Mouse (Mus musculus): ENCODE measurements around the gene Ppp2r1a. TPM values are rescaled to one million over a fixed set of nuclear protein-coding genes. Genes with fewer than 3 reads are reported as not detected.

The Ppp2r1a gene
- polyA plus RNA-seq, 2 experiments, result 245 to 383 TPM

DNA sequence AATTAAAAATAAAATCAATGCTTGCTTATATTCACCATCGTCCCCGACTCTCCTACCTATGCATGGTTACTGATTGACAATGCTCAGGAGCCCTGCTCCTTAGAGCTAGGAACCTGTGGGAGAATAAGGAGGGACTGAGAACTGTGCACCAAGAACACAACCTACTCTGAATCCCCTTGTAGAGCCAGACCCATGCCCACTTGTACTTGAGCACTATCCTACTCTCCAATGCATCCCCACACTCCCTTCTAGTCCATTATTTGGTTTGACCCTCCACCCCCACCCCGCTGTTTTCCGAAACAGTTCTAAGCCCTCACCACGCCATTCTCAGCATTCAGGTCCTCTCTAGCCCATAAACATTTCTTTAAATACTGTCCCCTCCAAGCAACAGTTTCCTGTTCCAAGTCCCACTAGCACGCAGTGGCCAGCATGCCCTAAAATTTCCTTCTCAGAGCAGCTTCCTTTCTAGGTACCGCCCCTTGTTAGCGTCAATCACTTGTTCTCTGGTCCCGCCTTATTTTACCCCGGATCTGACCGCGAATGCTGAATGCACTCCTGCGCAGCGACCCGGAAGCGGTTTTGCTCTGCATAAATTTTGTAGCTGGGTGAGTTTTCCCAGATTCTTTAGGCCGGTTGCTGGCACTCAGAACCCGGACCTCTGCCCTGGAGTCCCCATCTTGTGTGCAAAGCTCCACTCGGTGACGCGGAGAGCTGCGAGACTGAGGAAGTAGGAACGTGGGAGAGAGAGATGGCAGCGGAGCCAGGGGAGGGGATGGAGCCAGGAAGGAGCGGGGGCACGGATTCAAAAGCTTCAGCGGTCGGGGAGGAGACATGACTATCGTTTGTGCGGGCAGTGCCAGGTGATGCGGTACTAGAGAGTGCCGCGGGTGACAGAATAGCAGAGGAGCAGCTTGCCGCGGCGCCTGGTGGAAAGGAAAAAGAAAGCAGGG lies 63.5 kb downstream of the Ppp2r1a start, which contains the start of gene Zfp160:
Gene Zfp160 (plus strand): TSS at position 522 of the 950 bp plus-strand sequence.
- H3K36me3 ChIP-seq (ENCODE audit: control insufficient read depth, insufficient read depth, low read length), result peaks cover 17% of the 10 kb centered on the region
- peak; percentile 98 for ATAC-seq (ENCODE audit: low FRiP score, low read depth)
- H3K9me3 ChIP-seq (ENCODE audit: control insufficient read depth, low read length), result no peaks in the 10 kb centered on the region

DNA sequence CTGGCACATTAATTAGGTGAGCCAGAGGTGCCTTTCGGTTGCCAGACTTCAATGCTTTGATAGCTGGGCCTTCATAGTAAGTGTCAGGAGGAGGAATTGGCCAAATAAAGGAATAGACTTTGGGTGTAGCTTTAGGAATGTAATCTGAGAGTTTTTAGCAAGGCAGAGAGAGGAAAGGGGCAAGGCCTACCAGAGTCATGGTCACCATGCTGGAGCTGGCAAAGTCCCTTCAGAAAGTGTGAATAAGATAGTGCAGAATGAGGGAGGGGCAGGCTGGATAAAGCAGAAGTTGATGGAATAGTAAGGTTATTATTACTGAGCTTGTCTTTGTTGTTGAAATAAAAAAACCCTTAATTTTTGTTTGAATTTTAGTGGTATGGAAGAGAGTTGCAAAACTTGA lies 64.6 kb downstream of the Ppp2r1a start:
- TF ChIP-seq POLR2A (IDR thresholded peaks at IDR 0.05; ENCODE audit: borderline replicate concordance, extremely low read depth, insufficient read depth, insufficient read length), result no peak
- H3K27ac ChIP-seq (replicated peaks; ENCODE audit: low read depth, low read length), result peak overlapping the region; percentile 83; the same call in 1 of the 2 replicates
- 16% methylated on average over 1 of the region's 1 CpGs for WGBS
- no peaks in the 10 kb centered on the region for H3K9me3 ChIP-seq (ENCODE audit: control insufficient read depth, low read length)
- ATAC-seq (ENCODE audit: low FRiP score, low read depth), result no peak
- peak overlapping the region; percentile 78 for H3K9ac ChIP-seq (ENCODE audit: low read depth, low read length, severe bottlenecking)
- DNase-seq (ENCODE audit: low spot score), result no peak
- peaks cover 20% of the 10 kb centered on the region for H3K36me3 ChIP-seq (ENCODE audit: control insufficient read depth, insufficient read depth, low read length)
- H3K4me3 ChIP-seq (replicated peaks; ENCODE audit: low read length), result peak overlapping the region; percentile 75
- peak overlapping the region; percentile 78 for H3K4me2 ChIP-seq (replicated peaks; ENCODE audit: low read depth, low read length, severe bottlenecking)
- no peaks in the 10 kb centered on the region for H3K27me3 ChIP-seq (ENCODE audit: control insufficient read depth, insufficient read depth, low read length)
- peaks cover 7% of the 10 kb centered on the region for H3K4me1 ChIP-seq (ENCODE audit: control insufficient read depth, insufficient read depth, low read length)

More for the DNA sequence above, 63.5 kb downstream of the Ppp2r1a start, which contains the start of gene Zfp160:
- DNase-seq (ENCODE audit: low spot score), result peak; percentile 93
- 6% methylated on average over 36 of the region's 36 CpGs for WGBS
- no peaks in the 10 kb centered on the region for H3K27me3 ChIP-seq (ENCODE audit: control insufficient read depth, insufficient read depth, low read length)
- peak within 1 kb of the TSS; percentile 83 for H3K27ac ChIP-seq (replicated peaks; ENCODE audit: low read depth, low read length)
- H3K4me1 ChIP-seq (ENCODE audit: control insufficient read depth, insufficient read depth, low read length), result peaks cover 7% of the 10 kb centered on the region
- H3K9ac ChIP-seq (ENCODE audit: low read depth, low read length, severe bottlenecking), result peak within 1 kb of the TSS; percentile 78
- TF ChIP-seq POLR2A (IDR thresholded peaks at IDR 0.05; ENCODE audit: borderline replicate concordance, extremely low read depth, insufficient read depth, insufficient read length), result peak; percentile 42; the same call in 1 of the 2 replicates
- H3K4me3 ChIP-seq (replicated peaks; ENCODE audit: low read length), result peak within 1 kb of the TSS; percentile 75
- peak within 1 kb of the TSS; percentile 78 for H3K4me2 ChIP-seq (replicated peaks; ENCODE audit: low read depth, low read length, severe bottlenecking)

Other genes starting within 250 kb of the Ppp2r1a start
- not detected in 2 replicates for gene Vmn1r227, start 215.5 kb upstream of the Ppp2r1a start, polyA plus RNA-seq (2012; rRNA removed)
- not detected in 2 replicates for gene Vmn1r227, start 215.5 kb upstream of the Ppp2r1a start, polyA plus RNA-seq (2014; fragmentation: Nextera tagmentation; extraction: Ambion mirVana)
- gene Vmn1r228, start 159.2 kb upstream of the Ppp2r1a start, polyA plus RNA-seq (2012; rRNA removed), result not detected in 2 replicates
- gene Vmn1r228, start 159.2 kb upstream of the Ppp2r1a start, polyA plus RNA-seq (2014; fragmentation: Nextera tagmentation; extraction: Ambion mirVana), result not detected in 2 replicates
- not detected in 2 replicates for gene Vmn1r229, start 133.8 kb upstream of the Ppp2r1a start, polyA plus RNA-seq (2012; rRNA removed)
- not detected in 2 replicates for gene Vmn1r229, start 133.8 kb upstream of the Ppp2r1a start, polyA plus RNA-seq (2014; fragmentation: Nextera tagmentation; extraction: Ambion mirVana)
- not detected in 2 replicates for gene Vmn1r230, start 104.9 kb upstream of the Ppp2r1a start, polyA plus RNA-seq (2012; rRNA removed)
- not detected in 2 replicates for gene Vmn1r230, start 104.9 kb upstream of the Ppp2r1a start, polyA plus RNA-seq (2014; fragmentation: Nextera tagmentation; extraction: Ambion mirVana)
- not detected in 2 replicates for gene Vmn1r231, start 40.2 kb upstream of the Ppp2r1a start, polyA plus RNA-seq (2012; rRNA removed)
- not detected in 2 replicates for gene Vmn1r231, start 40.2 kb upstream of the Ppp2r1a start, polyA plus RNA-seq (2014; fragmentation: Nextera tagmentation; extraction: Ambion mirVana)
- gene Vmn1r232, start 25.6 kb upstream of the Ppp2r1a start, polyA plus RNA-seq (2012; rRNA removed), result not detected in 2 replicates
- gene Vmn1r232, start 25.6 kb upstream of the Ppp2r1a start, polyA plus RNA-seq (2014; fragmentation: Nextera tagmentation; extraction: Ambion mirVana), result not detected in 2 replicates
- gene Vmn1r233, start 51.2 kb downstream of the Ppp2r1a start, polyA plus RNA-seq (2012; rRNA removed), result not detected in 2 replicates
- not detected in 2 replicates for gene Vmn1r233, start 51.2 kb downstream of the Ppp2r1a start, polyA plus RNA-seq (2014; fragmentation: Nextera tagmentation; extraction: Ambion mirVana)
- gene Zfp160, start 63.6 kb downstream of the Ppp2r1a start, polyA plus RNA-seq (2012; rRNA removed), result 19.7 and 24.5 TPM in 2 replicates
- 19.0 and 19.8 TPM in 2 replicates for gene Zfp160, start 63.6 kb downstream of the Ppp2r1a start, polyA plus RNA-seq (2014; fragmentation: Nextera tagmentation; extraction: Ambion mirVana)

Data from limb, embryonic 14.5 days (tissue).